Mouse (Mus musculus) embryonic facial prominence, embryonic 15.5 days (tissue): ENCODE measurements around the gene Olfml1. TPM values are rescaled to one million over a fixed set of nuclear protein-coding genes. Genes with fewer than 3 reads are reported as not detected.

Source experiments
- ATAC-seq: fragments of 200-750 bp; cut with Nextera tagmentation; 2 replicates; pipeline ENCODE4 v1.8.0; 2017; ENCODE audit warnings: low read depth, moderate TSS enrichment; ENCODE audit not compliant: insufficient number of reproducible peaks, low FRiP score, low TSS enrichment
- H3K27ac ChIP-seq: fragments of 300-500 bp; sonication (generic); replicated peaks from 2 replicates; pipeline ENCODE4 v1.5.1; 2015; ENCODE audit warnings: mild to moderate bottlenecking, inconsistent platforms
- H3K27me3 ChIP-seq: fragments of 300-500 bp; sonication (generic); 2 replicates; pipeline ENCODE4 v1.6.1; 2015; ENCODE audit warnings: inconsistent platforms
- H3K36me3 ChIP-seq: fragments of 300-500 bp; sonication (generic); 2 replicates; pipeline ENCODE4 v1.6.1; 2015; ENCODE audit warnings: mild to moderate bottlenecking, inconsistent platforms
- H3K4me1 ChIP-seq: fragments of 300-500 bp; sonication (generic); 2 replicates; pipeline ENCODE4 v1.6.1; 2015; ENCODE audit warnings: inconsistent platforms
- H3K4me2 ChIP-seq: fragments of 300-500 bp; sonication (generic); replicated peaks from 2 replicates; pipeline ENCODE4 v1.6.1; 2015; ENCODE audit warnings: mild to moderate bottlenecking, inconsistent platforms
- H3K4me3 ChIP-seq: fragments of 300-500 bp; sonication (generic); replicated peaks from 2 replicates; pipeline ENCODE4 v1.5.1; 2015; ENCODE audit warnings: mild to moderate bottlenecking, inconsistent platforms
- H3K9ac ChIP-seq: fragments of 300-500 bp; sonication (generic); 2 replicates; pipeline ENCODE4 v1.6.1; 2015; ENCODE audit warnings: inconsistent platforms
- H3K9me3 ChIP-seq: fragments of 300-500 bp; sonication (generic); replicated peaks from 2 replicates; pipeline ENCODE4 v1.6.1; 2016; ENCODE audit warnings: inconsistent platforms
- WGBS: fragments of 180-500 bp; shearing (Covaris S2); methylation state at CpG from one replicate; pipeline ENCODE4 v1.1.7; 2015; 5-methylcytosine and 5-hydroxymethylcytosine counted together
- polyA plus RNA-seq: library from polyadenylated mRNA; unstranded; fragments of >200 nt; fragmentation: Nextera tagmentation; extraction: Ambion mirVana; gene quantifications from 2 replicates; pipeline ENCODE4 v1.2.1, GENCODE M21; 2015

Olfml1 gene
- 29.0 and 31.4 TPM in 2 replicates for polyA plus RNA-seq

DNA sequence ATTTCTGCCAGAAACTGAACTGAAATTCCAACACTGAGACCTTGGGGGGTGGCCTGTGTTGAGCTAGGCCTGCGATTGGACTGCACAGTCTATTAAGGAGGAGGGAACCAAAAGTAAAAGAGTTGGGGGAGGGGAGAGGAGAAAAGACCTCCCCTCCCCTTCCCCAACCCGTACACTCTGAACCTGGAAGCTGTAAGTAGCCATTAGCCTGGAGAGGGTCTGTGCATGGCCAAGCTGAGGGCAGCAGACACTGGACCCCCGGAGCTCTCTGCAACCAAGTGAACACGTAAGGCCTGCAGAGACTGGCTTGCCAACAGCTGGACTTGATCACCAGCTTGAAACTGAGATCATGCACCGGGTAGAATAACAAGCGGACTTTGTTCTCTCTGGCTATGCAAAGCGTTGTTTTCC lies at the start of gene Olfml1:
Gene Olfml1, plus strand, starts transcription at position 186 of the 411 bp plus-strand sequence.
- Histone ChIP-seq H3K4me1 (peaks cover 9% of the 10 kb centered on the region), H3K9ac (peak within 1 kb of the TSS; percentile 28), H3K27me3 (no peaks in the 10 kb centered on the region), H3K36me3 (peaks cover 9% of the 10 kb centered on the region), H3K4me2 (peak within 1 kb of the TSS; percentile 50), H3K4me3 (peak within 1 kb of the TSS; percentile 47), H3K27ac (peak within 1 kb of the TSS; percentile 94), H3K9me3 (no peaks in the 10 kb centered on the region)
- 18% methylated on average over 7 of the region's 7 CpGs for WGBS
- ATAC-seq, result peak; percentile 90

DNA sequence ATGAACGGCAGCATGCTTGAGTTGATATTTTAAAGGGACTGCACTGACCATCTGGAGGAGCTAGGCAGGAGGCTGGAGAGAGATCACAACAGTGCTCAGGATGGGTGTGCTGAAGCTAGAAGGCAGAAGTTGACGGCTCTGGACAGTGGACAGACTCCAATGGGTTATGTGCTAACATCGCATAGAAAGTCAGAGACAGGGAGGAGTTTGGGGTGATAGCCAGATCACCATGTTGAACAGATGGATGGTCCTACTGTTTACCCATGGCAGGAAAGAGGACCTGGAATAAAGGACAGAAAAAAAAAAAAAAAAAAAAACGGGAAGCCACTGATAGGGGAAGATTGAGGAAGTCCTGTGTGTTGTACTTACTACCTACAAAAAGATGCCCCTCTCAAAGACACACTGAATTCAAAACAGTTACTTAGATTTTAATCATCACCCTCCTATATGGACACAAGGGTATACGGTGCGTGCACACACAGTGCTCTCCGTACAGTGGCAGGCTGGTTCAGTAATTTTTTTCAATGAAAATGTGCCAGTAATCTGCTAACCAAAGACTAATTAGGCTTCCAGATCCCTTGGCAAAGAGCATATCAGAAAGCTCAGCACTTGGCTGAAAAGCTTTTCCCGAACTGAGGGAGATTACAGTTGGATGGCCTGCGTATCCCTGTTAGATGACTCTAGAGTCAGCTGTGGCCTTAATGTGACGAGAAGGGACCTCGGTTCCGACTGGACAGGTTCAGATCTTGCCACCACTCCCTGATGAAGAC lies 47.8 kb upstream of the Olfml1 start:
- no peak overlapping the region for H3K9ac ChIP-seq
- no peak overlapping the region for H3K4me3 ChIP-seq
- no peak overlapping the region for H3K27ac ChIP-seq
- no peak for ATAC-seq
- WGBS, result 89% methylated on average over 11 of the region's 12 CpGs
- H3K36me3 ChIP-seq, result no peaks in the 10 kb centered on the region
- H3K4me1 ChIP-seq, result 0 out of 2 replicates have a peak, but pooled peaks cover 5% of the 10 kb centered on the region
- H3K4me2 ChIP-seq, result no peak overlapping the region
- no peaks in the 10 kb centered on the region for H3K27me3 ChIP-seq
- no peaks in the 10 kb centered on the region for H3K9me3 ChIP-seq

DNA sequence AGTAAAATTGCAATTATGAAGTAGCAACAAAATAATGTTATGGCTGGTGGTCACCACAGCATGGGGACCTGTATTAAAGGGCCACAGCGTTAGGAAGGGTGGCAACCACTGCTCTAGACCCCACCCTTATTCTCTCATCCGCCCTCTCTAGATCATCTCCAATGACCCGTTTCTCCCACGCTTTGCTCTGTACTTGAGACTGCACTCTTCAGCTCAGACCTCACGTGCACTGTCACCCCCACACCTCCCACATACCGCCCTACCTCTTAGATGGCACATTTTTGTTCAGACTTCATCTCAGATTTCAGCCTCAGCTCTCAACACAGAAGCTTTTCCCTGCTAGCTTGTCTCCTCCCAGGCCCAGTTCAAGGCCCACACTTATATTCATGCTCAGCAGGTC lies 45.8 kb upstream of the Olfml1 start:
- H3K27me3 ChIP-seq, result no peaks in the 10 kb centered on the region
- no peak overlapping the region for H3K27ac ChIP-seq
- 67% methylated on average over 6 of the region's 6 CpGs for WGBS
- H3K4me1 ChIP-seq, result 0 out of 2 replicates have a peak, but pooled peaks cover 5% of the 10 kb centered on the region
- no peak for ATAC-seq
- H3K9ac ChIP-seq, result no peak overlapping the region
- H3K4me3 ChIP-seq, result no peak overlapping the region
- no peaks in the 10 kb centered on the region for H3K36me3 ChIP-seq
- H3K9me3 ChIP-seq, result no peaks in the 10 kb centered on the region
- H3K4me2 ChIP-seq, result no peak overlapping the region

DNA sequence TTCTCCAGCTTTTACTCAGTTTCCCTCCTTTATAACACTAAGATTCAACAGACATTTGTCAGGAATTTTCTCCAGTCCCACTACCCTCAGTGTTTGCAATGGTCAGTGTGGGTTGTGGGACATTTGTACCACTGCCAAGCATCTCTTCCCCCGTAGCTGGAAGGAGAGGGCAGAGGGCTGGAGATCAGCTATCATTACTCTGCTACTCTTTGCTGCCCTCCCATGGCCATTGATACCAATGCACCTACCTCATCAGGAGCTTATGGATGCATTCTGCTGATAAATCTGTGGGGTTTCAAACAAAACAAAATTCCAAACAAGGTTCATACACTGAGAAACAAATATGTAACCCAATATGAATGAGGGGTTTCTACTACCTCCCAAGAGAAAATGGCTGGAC lies 40.9 kb upstream of the Olfml1 start:
- ATAC-seq, result no peak; the same call in 1 of the 2 replicates
- no peak overlapping the region for H3K27ac ChIP-seq
- H3K27me3 ChIP-seq, result no peaks in the 10 kb centered on the region
- WGBS, result 18% methylated on average over 1 of the region's 1 CpGs
- no peaks in the 10 kb centered on the region for H3K9me3 ChIP-seq
- H3K36me3 ChIP-seq, result no peaks in the 10 kb centered on the region
- H3K9ac ChIP-seq, result no peak overlapping the region
- H3K4me2 ChIP-seq, result no peak overlapping the region
- H3K4me3 ChIP-seq, result no peak overlapping the region
- no peaks in the 10 kb centered on the region for H3K4me1 ChIP-seq

DNA sequence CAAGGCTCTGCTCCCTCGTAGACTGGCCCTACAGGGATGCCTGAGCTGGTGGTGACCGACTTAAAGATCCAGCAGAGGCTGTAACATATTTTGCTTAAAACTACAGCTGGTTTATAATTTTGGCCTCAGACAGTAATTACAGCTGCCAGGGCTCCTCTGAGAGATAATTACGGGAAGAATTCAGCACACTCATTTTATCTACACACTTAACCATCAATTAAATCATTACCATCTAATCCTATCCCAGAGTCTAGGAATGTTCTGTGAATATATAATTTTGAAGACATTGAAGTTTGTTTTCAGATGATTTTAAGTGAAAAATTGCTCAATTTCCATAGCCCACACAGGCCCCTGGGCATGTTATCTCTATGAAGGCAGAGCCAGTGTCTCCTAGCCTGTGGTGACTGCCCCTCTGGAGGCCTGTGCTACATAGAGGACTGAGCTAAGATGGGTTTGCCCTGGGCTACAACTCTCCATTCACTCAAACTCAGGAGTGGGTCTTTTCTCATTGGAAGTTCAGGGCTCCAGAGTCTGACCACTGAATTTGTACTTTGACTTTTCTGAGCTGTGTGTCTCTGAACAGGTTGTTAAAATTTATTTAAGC lies 39.0 kb upstream of the Olfml1 start:
- Histone ChIP-seq H3K27ac (no peak overlapping the region), H3K9me3 (no peaks in the 10 kb centered on the region), H3K9ac (no peak overlapping the region), H3K4me2 (no peak overlapping the region), H3K36me3 (no peaks in the 10 kb centered on the region), H3K4me1 (no peaks in the 10 kb centered on the region), H3K4me3 (no peak overlapping the region), H3K27me3 (no peaks in the 10 kb centered on the region)
- 41% methylated on average over 3 of the region's 3 CpGs for WGBS
- ATAC-seq, result no peak

DNA sequence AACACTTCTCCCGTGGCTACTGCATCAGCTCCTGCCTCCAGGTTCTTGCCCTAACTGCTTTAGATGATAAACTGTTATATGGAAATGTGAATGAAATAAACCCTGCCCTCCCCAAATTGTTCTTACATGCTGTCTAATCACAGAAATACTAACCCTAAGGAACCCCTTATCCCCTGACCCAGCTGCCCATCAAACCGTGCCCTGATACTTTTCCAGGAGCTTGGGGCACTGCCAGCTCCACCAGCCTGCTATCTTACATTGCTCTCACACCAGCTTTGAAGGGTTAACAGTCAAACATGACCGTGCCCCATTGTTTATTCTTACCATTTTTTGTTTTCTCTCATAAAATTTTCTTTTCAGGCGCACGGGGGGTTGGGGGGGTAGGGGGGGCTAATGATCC lies 37.9 kb upstream of the Olfml1 start:
- no peak for ATAC-seq
- no peak overlapping the region for H3K4me3 ChIP-seq
- WGBS, result 64% methylated on average over 5 of the region's 5 CpGs
- no peaks in the 10 kb centered on the region for H3K27me3 ChIP-seq
- no peak overlapping the region for H3K9ac ChIP-seq
- H3K4me1 ChIP-seq, result no peaks in the 10 kb centered on the region
- H3K36me3 ChIP-seq, result no peaks in the 10 kb centered on the region
- H3K9me3 ChIP-seq, result no peaks in the 10 kb centered on the region
- no peak overlapping the region for H3K4me2 ChIP-seq
- H3K27ac ChIP-seq, result no peak overlapping the region

DNA sequence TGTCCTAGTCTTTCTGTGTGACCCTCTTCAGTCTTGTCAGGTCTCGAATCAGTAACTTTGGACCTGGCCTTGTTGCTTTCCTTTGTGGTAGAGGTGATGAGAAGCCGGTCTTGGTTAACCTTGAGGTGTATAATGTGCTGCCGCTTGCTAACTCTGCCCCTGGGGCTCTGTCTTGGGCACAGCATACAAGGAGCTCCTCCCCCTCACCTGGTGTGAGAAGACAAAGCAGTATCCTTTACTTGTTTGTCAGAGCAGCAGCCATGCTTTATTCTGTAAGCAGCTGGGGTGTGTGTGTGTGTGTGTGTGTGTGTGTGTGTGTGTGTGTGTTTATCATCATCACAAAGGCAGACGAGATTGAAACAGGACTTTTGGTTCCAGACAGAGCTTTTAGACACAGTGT lies 31.9 kb upstream of the Olfml1 start:
- no peaks in the 10 kb centered on the region for H3K9me3 ChIP-seq
- no peak overlapping the region for H3K4me2 ChIP-seq
- no peaks in the 10 kb centered on the region for H3K36me3 ChIP-seq
- no peak overlapping the region for H3K9ac ChIP-seq
- H3K27me3 ChIP-seq, result no peaks in the 10 kb centered on the region
- H3K4me1 ChIP-seq, result no peaks in the 10 kb centered on the region
- ATAC-seq, result no peak
- no peak overlapping the region for H3K27ac ChIP-seq
- H3K4me3 ChIP-seq, result no peak overlapping the region
- WGBS, result 72% methylated on average over 4 of the region's 4 CpGs

DNA sequence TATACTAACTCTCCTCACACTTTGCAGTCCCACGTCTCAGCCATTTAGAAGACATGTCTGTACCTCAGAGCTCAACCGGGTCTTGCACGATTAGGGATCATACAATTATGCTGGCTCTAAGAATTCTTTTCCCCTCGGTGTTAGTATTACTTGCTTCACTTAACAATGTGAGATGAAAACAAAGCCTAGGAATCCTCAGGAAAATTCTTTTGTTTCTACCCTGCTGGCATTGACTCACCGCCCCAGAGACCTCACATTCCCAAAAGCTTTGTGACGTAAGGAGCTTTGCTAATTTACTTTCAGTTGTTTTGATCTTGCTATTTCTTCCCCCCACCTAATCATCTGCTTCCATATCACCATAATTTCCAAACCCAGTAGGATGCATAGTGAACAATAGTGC lies 30.7 kb upstream of the Olfml1 start:
- ATAC-seq, result no peak
- H3K9ac ChIP-seq, result no peak overlapping the region
- H3K9me3 ChIP-seq, result no peaks in the 10 kb centered on the region
- H3K4me3 ChIP-seq, result no peak overlapping the region
- 62% methylated on average over 6 of the region's 6 CpGs for WGBS
- no peak overlapping the region for H3K4me2 ChIP-seq
- no peaks in the 10 kb centered on the region for H3K4me1 ChIP-seq
- no peaks in the 10 kb centered on the region for H3K27me3 ChIP-seq
- H3K36me3 ChIP-seq, result no peaks in the 10 kb centered on the region
- no peak overlapping the region for H3K27ac ChIP-seq

DNA sequence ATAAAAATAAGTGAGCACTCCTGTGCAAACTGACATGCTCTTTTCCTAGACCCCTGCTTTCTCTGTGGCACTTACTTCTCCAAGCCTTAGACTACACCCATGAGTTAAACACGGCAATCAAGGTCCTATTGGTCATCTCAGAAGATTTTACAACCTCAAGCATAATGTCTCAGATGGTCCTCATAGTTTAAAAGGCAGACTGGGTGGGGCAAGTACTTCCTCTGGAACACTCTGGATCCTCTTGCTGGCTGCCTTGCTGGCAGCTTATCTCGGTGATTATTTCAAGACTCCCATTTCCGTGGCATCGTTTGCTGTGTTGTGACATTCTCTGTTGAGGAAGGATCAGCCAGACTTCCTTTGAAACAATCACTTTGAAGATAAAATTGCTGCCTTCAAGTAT lies 27.2 kb upstream of the Olfml1 start:
- ATAC-seq, result no peak
- no peak overlapping the region for H3K4me3 ChIP-seq
- no peaks in the 10 kb centered on the region for H3K4me1 ChIP-seq
- no peak overlapping the region for H3K9ac ChIP-seq
- 45% methylated on average over 4 of the region's 4 CpGs for WGBS
- no peak overlapping the region for H3K27ac ChIP-seq
- H3K36me3 ChIP-seq, result no peaks in the 10 kb centered on the region
- no peak overlapping the region for H3K4me2 ChIP-seq
- no peaks in the 10 kb centered on the region for H3K9me3 ChIP-seq
- H3K27me3 ChIP-seq, result no peaks in the 10 kb centered on the region

DNA sequence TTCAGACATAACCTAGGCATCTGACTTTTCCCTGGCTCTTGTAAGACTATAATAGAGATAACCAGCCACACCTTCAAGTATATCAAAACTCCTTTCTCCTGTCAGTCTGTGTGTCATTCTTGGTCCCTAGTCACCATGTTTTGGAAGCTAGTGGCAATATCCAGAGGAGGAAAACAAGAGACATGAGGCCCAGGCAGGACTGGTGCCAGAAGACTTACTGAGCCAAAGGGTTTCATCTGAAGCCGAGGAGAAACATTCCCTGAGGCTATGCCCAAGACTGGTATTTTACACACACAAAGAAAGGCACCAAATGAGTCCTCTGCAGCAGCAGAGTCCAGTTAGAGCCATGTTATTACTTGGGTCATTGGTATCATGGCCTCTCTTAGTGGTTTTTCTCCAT lies 22.2 kb upstream of the Olfml1 start:
- H3K36me3 ChIP-seq, result no peaks in the 10 kb centered on the region
- H3K4me2 ChIP-seq, result no peak overlapping the region
- H3K9ac ChIP-seq, result no peak overlapping the region
- H3K27me3 ChIP-seq, result no peaks in the 10 kb centered on the region
- no peaks in the 10 kb centered on the region for H3K9me3 ChIP-seq
- H3K4me1 ChIP-seq, result no peaks in the 10 kb centered on the region
- no peak overlapping the region for H3K4me3 ChIP-seq
- H3K27ac ChIP-seq, result no peak overlapping the region
- ATAC-seq, result no peak
- 29% methylated on average over 1 of the region's 1 CpGs for whole genome bisulfite sequencing

DNA sequence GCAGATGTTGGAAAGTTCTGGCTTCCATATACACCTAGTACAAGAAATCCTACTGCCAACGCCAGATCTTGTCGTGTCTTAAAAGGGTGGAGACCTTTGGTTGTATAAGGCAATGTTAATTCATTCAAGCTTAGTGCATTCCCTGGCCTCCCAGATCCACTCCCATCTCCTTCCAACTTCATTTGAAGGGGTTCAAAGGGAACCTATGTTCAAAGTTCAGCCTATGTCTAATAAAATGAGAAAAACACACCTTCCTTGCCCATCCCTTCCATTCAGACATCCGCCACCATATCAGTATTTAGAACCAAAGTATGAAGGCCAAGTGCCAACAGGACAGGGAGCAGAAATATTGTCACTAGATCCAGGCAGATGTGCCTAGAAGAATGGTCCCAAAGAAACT lies 19.4 kb upstream of the Olfml1 start:
- Histone ChIP-seq H3K27me3 (no peaks in the 10 kb centered on the region), H3K9ac (no peak overlapping the region), H3K4me2 (no peak overlapping the region), H3K9me3 (no peaks in the 10 kb centered on the region), H3K36me3 (no peaks in the 10 kb centered on the region), H3K4me1 (no peaks in the 10 kb centered on the region), H3K27ac (no peak overlapping the region), H3K4me3 (no peak overlapping the region)
- ATAC-seq, result no peak
- WGBS, result 85% methylated on average over 3 of the region's 3 CpGs

DNA sequence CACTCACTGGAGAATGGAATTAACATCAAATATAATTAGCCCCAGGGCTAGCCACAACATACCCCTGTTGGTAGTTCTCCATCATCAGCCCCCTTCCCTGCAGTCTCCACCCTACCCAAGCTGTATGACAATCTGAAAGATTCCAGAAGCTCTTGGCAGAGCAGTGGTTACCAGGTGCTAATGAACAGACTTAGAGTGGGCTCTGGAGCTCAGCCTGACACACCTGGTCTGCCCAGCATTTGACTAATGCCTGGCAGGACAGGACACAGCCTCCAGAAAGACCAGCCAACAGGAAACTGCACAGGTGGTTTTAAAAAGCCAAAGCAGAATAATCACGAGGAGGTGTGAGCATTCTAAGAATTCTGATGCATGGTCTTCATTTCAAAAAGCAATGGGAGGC lies 13.8 kb upstream of the Olfml1 start:
- WGBS, result 61% methylated on average over 1 of the region's 1 CpGs
- Histone ChIP-seq H3K4me1 (no peaks in the 10 kb centered on the region), H3K36me3 (no peaks in the 10 kb centered on the region), H3K9me3 (no peaks in the 10 kb centered on the region), H3K4me2 (no peak overlapping the region), H3K27ac (no peak overlapping the region), H3K27me3 (no peaks in the 10 kb centered on the region), H3K9ac (no peak overlapping the region), H3K4me3 (no peak overlapping the region)
- no peak for ATAC-seq
